Mouse (Mus musculus): ENCODE results near the gene Dhx58.

DNA sequence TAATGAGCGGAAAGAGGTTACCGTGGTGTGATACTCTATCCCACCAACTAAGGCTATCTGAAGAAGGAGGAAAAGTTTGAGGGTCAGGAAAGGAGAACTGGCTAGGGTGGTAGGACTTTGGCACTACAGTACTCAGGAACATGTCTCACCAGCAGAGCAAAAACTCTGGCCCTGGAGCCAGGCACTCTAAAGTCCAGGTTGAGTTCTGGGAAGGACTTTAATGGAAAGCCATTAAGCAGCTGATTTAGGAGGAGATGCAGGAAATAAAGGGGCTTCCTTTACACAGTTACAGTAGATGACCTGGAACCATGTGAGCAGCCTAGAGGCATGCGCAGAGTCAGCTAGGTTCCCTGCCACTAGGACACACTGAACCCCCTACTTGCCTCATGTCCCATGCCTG, 23.1 kb upstream of the Dhx58 start:
- TF ChIP-seq POLR2A (IDR thresholded peaks at IDR 0.05; ENCODE audit: insufficient read length, low read depth) (no peak), USF1 (IDR thresholded peaks at IDR 0.05; ENCODE audit: low read depth) (no peak), TCF12 (IDR thresholded peaks at IDR 0.05; ENCODE audit: insufficient read depth, poor library complexity, severe bottlenecking) (no peak), E2F4 (IDR thresholded peaks at IDR 0.05; ENCODE audit: insufficient read depth) (no peak), SRF (IDR thresholded peaks at IDR 0.05; ENCODE audit: control insufficient read depth, insufficient read length, low read depth) (no peak)
